Comparison of ENCODE assay signal across 7 mouse cellular contexts in the genomic region with DNA sequence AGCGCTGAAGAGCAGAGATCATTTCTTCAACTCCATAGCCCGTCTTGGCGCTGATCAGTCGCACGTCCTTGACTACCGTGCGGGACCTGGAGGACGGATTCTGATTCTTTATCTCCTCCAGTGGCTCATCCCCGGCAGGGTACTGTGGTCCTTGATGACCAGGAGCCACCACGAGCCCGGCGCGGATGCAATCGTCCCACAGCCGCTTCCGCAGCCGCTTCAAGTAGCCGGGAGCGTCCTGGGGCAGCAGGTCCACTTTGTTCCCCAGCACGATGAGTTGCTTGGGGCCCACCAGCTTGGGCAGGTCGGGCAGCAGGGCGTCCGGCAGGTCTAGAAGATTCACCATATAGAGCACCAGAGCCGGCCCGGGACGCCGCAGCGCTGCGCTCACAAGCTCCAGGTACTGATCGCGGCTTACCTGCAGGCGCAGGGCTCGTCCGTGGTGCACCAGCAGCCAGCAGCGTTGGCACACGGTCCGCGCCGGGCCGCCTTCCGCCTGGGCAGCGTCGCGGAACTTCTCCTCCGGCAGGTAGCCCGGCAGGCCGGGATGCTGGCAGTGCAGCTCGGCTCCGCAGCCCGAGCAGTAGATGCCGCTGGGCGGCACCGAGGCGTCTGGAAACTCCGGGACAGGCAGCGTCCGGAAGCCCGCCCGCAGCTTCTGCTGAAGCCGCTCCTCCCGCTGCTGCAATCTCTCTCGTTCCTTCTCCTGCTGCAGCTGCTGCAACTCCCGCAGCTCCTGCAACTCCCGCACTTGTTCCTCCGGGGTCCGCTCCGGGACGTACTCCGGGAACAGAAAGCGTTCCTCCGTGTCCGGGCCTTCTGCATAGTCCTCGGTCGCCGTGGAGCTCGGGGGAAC. TPM values are rescaled to one million over a fixed set of nuclear protein-coding genes. Genes with fewer than 3 reads are reported as not detected.
A peak's percentile ranks its signal among the peaks of the same experiment; 100 is the strongest.
DNase-seq lines count a peak whose midpoint lies in the region; ATAC-seq and TF ChIP-seq lines count a peak whose summit lies in the region.

No protein-coding gene starts in this region.

- H3K27ac ChIP-seq in testis, adult 2 months (ENCODE audit: control insufficient read depth, insufficient read depth, low read depth, low read length) = no peak overlapping the region
- peak overlapping the region; percentile 90 for H3K27ac ChIP-seq in forebrain, embryonic 12.5 days
- peak overlapping the region; percentile 94 for H3K27ac ChIP-seq in hindbrain, postnatal 0 days
- H3K27ac ChIP-seq in liver, embryonic 15.5 days (replicated peaks) = peak overlapping the region; percentile 94
- H3K27ac ChIP-seq in neural tube, embryonic 15.5 days (replicated peaks) = peak overlapping the region; percentile 91

- H3K4me1 ChIP-seq in testis, adult 2 months (ENCODE audit: control insufficient read depth, insufficient read depth, low read length) = peaks cover 5% of the 10 kb centered on the region
- peaks cover 34% of the 10 kb centered on the region for H3K4me1 ChIP-seq in forebrain, embryonic 12.5 days
- peaks cover 19% of the 10 kb centered on the region for H3K4me1 ChIP-seq in hindbrain, postnatal 0 days (ENCODE audit: insufficient read depth, low read length)
- peaks cover 36% of the 10 kb centered on the region for H3K4me1 ChIP-seq in liver, embryonic 15.5 days (replicated peaks)
- H3K4me1 ChIP-seq in neural tube, embryonic 15.5 days = peaks cover 34% of the 10 kb centered on the region

- DNase-seq in testis, postnatal 14 days (ENCODE audit: low spot score) = no peak
- DNase-seq in adrenal gland, postnatal 36 days = peak; percentile 38 to 48
- DNase-seq in hindbrain, postnatal 0 days (ENCODE audit: low spot score) = peak; percentile 48

- H3K4me3 ChIP-seq in testis, adult 2 months (ENCODE audit: control insufficient read depth, low read depth, low read length) = peak overlapping the region; percentile 98
- H3K4me3 ChIP-seq in forebrain, embryonic 12.5 days (replicated peaks) = peak overlapping the region; percentile 95
- H3K4me3 ChIP-seq in hindbrain, postnatal 0 days (ENCODE audit: low read length) = peak overlapping the region; percentile 91
- peak overlapping the region; percentile 77 for H3K4me3 ChIP-seq in liver, embryonic 15.5 days (replicated peaks)
- peak overlapping the region; percentile 69 for H3K4me3 ChIP-seq in neural tube, embryonic 15.5 days (replicated peaks)

- under 1% methylated on average over 76 of the region's 76 CpGs for WGBS in forebrain, embryonic 12.5 days
- under 1% methylated on average over 75 of the region's 76 CpGs for WGBS in hindbrain, postnatal 0 days
- under 1% methylated on average over 76 of the region's 76 CpGs for WGBS in liver, embryonic 15.5 days (ENCODE audit: insufficient replicate concordance)
- under 1% methylated on average over 76 of the region's 76 CpGs for WGBS in neural tube, embryonic 15.5 days

- H3K9ac ChIP-seq in forebrain, embryonic 12.5 days = peak overlapping the region; percentile 84
- H3K9ac ChIP-seq in hindbrain, postnatal 0 days (replicated peaks; ENCODE audit: low read length) = peak overlapping the region; percentile 94
- peak overlapping the region; percentile 84 for H3K9ac ChIP-seq in liver, embryonic 15.5 days
- H3K9ac ChIP-seq in neural tube, embryonic 15.5 days (replicated peaks) = peak overlapping the region; percentile 81

- peaks cover 1% of the 10 kb centered on the region; the same call in 1 of the 2 replicates for H3K36me3 ChIP-seq in testis, adult 2 months (ENCODE audit: control insufficient read depth, insufficient read depth, low read length)
- peaks cover 45% of the 10 kb centered on the region for H3K36me3 ChIP-seq in forebrain, embryonic 12.5 days (replicated peaks)
- H3K36me3 ChIP-seq in hindbrain, postnatal 0 days (ENCODE audit: insufficient read depth, low read length) = peaks cover 14% of the 10 kb centered on the region
- H3K36me3 ChIP-seq in liver, embryonic 15.5 days (replicated peaks) = peaks cover 39% of the 10 kb centered on the region
- peaks cover 34% of the 10 kb centered on the region for H3K36me3 ChIP-seq in neural tube, embryonic 15.5 days

- TF ChIP-seq POLR2A in testis, adult 2 months (IDR thresholded peaks at IDR 0.05; ENCODE audit: control insufficient read depth, low read depth, low read length) = no peak

- ATAC-seq in forebrain, embryonic 12.5 days (ENCODE audit: low FRiP score) = peak; percentile 39
- no peak; the same call in 1 of the 2 replicates for ATAC-seq in hindbrain, postnatal 0 days
- peak; percentile 30 for ATAC-seq in liver, embryonic 15.5 days (ENCODE audit: insufficient read depth)
- ATAC-seq in neural tube, embryonic 15.5 days (ENCODE audit: low FRiP score) = peak; percentile 32

- no peaks in the 10 kb centered on the region for H3K9me3 ChIP-seq in forebrain, embryonic 12.5 days
- no peaks in the 10 kb centered on the region for H3K9me3 ChIP-seq in hindbrain, postnatal 0 days (ENCODE audit: low read length)
- H3K9me3 ChIP-seq in liver, embryonic 15.5 days (replicated peaks) = no peaks in the 10 kb centered on the region
- H3K9me3 ChIP-seq in neural tube, embryonic 15.5 days (replicated peaks) = no peaks in the 10 kb centered on the region

- TF ChIP-seq CTCF in testis, adult 2 months (IDR thresholded peaks at IDR 0.05; ENCODE audit: control insufficient read depth, insufficient read depth, insufficient replicate concordance, low read depth, low read length) = no peak
- no peak for TF ChIP-seq CTCF in hindbrain, postnatal 0 days (IDR thresholded peaks at IDR 0.05; ENCODE audit: low read depth)

- H3K27me3 ChIP-seq in testis, adult 2 months (ENCODE audit: control insufficient read depth, insufficient read depth, low read length) = no peaks in the 10 kb centered on the region
- H3K27me3 ChIP-seq in forebrain, embryonic 12.5 days = no peaks in the 10 kb centered on the region
- H3K27me3 ChIP-seq in hindbrain, postnatal 0 days (ENCODE audit: insufficient read depth, low read length) = no peaks in the 10 kb centered on the region
- no peaks in the 10 kb centered on the region for H3K27me3 ChIP-seq in liver, embryonic 15.5 days
- no peaks in the 10 kb centered on the region for H3K27me3 ChIP-seq in neural tube, embryonic 15.5 days (replicated peaks)

- H3K4me2 ChIP-seq in forebrain, embryonic 12.5 days = peak overlapping the region; percentile 99
- H3K4me2 ChIP-seq in hindbrain, postnatal 0 days (ENCODE audit: low read depth, low read length) = peak overlapping the region; percentile 99
- H3K4me2 ChIP-seq in liver, embryonic 15.5 days = peak overlapping the region; percentile 99
- H3K4me2 ChIP-seq in neural tube, embryonic 15.5 days = peak overlapping the region; percentile 99

RNA-seq across cellular contexts. Expression of a gene that starts 0.6 kb away (rescaled TPM):
- 4.8 and 5.1 TPM in 2 replicates for polyA plus RNA-seq in testis, adult 2 months (2012; rRNA removed)
- 10 to 100 TPM; 26.0 to 30.0 TPM for total RNA-seq in adrenal gland, postnatal 36 days (2021)
- polyA plus RNA-seq in forebrain, embryonic 12.5 days (2016; fragmentation: Nextera tagmentation; extraction: Ambion mirVana) = 36.3 and 37.5 TPM in 2 replicates
- 16.3 and 18.7 TPM in 2 replicates for total RNA-seq in hindbrain, postnatal 0 days (2014; rRNA removed)
- 33.3 and 34.7 TPM in 2 replicates for polyA plus RNA-seq in hindbrain, postnatal 0 days (2015; fragmentation: Nextera tagmentation; extraction: Ambion mirVana)
- 18.1 and 18.2 TPM in 2 replicates for polyA plus RNA-seq in liver, embryonic 15.5 days (2015; fragmentation: Nextera tagmentation; extraction: Ambion mirVana)
- 36.0 and 37.2 TPM in 2 replicates for polyA plus RNA-seq in neural tube, embryonic 15.5 days (2015; fragmentation: Nextera tagmentation; extraction: Ambion mirVana)

RNA-seq across cellular contexts. Expression of a gene that starts 0.7 kb away (rescaled TPM):
- polyA plus RNA-seq in testis, adult 2 months (2012; rRNA removed) = 12.9 and 21.8 TPM in 2 replicates
- 10 to 100 TPM; 55.9 to 93.4 TPM for total RNA-seq in adrenal gland, postnatal 36 days (2021)
- polyA plus RNA-seq in forebrain, embryonic 12.5 days (2016; fragmentation: Nextera tagmentation; extraction: Ambion mirVana) = 102 and 109 TPM in 2 replicates
- total RNA-seq in hindbrain, postnatal 0 days (2014; rRNA removed) = 46.4 and 61.0 TPM in 2 replicates
- polyA plus RNA-seq in hindbrain, postnatal 0 days (2015; fragmentation: Nextera tagmentation; extraction: Ambion mirVana) = 48.8 and 50.9 TPM in 2 replicates
- 24.9 and 26.0 TPM in 2 replicates for polyA plus RNA-seq in liver, embryonic 15.5 days (2015; fragmentation: Nextera tagmentation; extraction: Ambion mirVana)
- 52.2 and 54.0 TPM in 2 replicates for polyA plus RNA-seq in neural tube, embryonic 15.5 days (2015; fragmentation: Nextera tagmentation; extraction: Ambion mirVana)

RNA-seq across cellular contexts. Expression of a gene that starts 44.0 kb away (rescaled TPM):
- polyA plus RNA-seq in testis, adult 2 months (2012; rRNA removed) = 3.8 and 4.2 TPM in 2 replicates
- total RNA-seq in adrenal gland, postnatal 36 days (2021) = 10 to 100 TPM; 24.8 to 26.8 TPM
- polyA plus RNA-seq in forebrain, embryonic 12.5 days (2016; fragmentation: Nextera tagmentation; extraction: Ambion mirVana) = 19.7 and 22.2 TPM in 2 replicates
- 9.0 and 9.1 TPM in 2 replicates for total RNA-seq in hindbrain, postnatal 0 days (2014; rRNA removed)
- polyA plus RNA-seq in hindbrain, postnatal 0 days (2015; fragmentation: Nextera tagmentation; extraction: Ambion mirVana) = 4.1 and 4.4 TPM in 2 replicates
- polyA plus RNA-seq in liver, embryonic 15.5 days (2015; fragmentation: Nextera tagmentation; extraction: Ambion mirVana) = 6.4 and 6.8 TPM in 2 replicates
- 6.2 and 10.9 TPM in 2 replicates for polyA plus RNA-seq in neural tube, embryonic 15.5 days (2015; fragmentation: Nextera tagmentation; extraction: Ambion mirVana)
